9 mouse cellular contexts compared by ENCODE assay signal in genomic region chr4:134659354-134660301, GRCm38 (mm10). TPM values are rescaled to one million over a fixed set of nuclear protein-coding genes. Genes with fewer than 3 reads are reported as not detected.
DNase-seq lines count a peak whose midpoint lies in the region; ATAC-seq and TF ChIP-seq lines count a peak whose summit lies in the region.
"Had no signal": no experiment of that assay in that cellular context is flagged by ENCODE, and none has a peak within 500 bp of the region (broad histone marks: within the 10 kb centered on the region; RNA-seq: fewer than 3 reads in every experiment).

No protein-coding gene starts in this region.

- H3K4me1 ChIP-seq in heart, postnatal 0 days (ENCODE audit: control insufficient read depth, insufficient read depth) = peaks cover 20% of the 10 kb centered on the region
- peaks cover 36% of the 10 kb centered on the region for H3K4me1 ChIP-seq in hindbrain, embryonic 12.5 days
- H3K4me1 ChIP-seq in midbrain, postnatal 0 days (ENCODE audit: insufficient read depth, low read length) = peaks cover 11% of the 10 kb centered on the region

- peak; percentile 18; the same call in 1 of the 2 replicates for ATAC-seq in heart, postnatal 0 days (ENCODE audit: insufficient read depth, low read depth)
- ATAC-seq in hindbrain, embryonic 12.5 days (ENCODE audit: low FRiP score) = peak; percentile 57
- no peak for ATAC-seq in midbrain, postnatal 0 days (ENCODE audit: low FRiP score)
- no peak for ATAC-seq in megakaryocyte progenitor cell, adult 5-6 weeks (replicated peaks; ENCODE audit: poor library complexity)

- TF ChIP-seq CTCF in heart, postnatal 0 days (IDR thresholded peaks at IDR 0.05; ENCODE audit: low read depth) = no peak
- peak; percentile 60 for TF ChIP-seq CTCF in midbrain, postnatal 0 days (IDR thresholded peaks at IDR 0.05)

- no peak overlapping the region for H3K9ac ChIP-seq in heart, postnatal 0 days (replicated peaks; ENCODE audit: low read depth, low read length)
- peak overlapping the region; percentile 43; the same call in 1 of the 2 replicates for H3K9ac ChIP-seq in hindbrain, embryonic 12.5 days
- H3K9ac ChIP-seq in midbrain, postnatal 0 days (replicated peaks; ENCODE audit: low read length, poor library complexity, severe bottlenecking) = peak overlapping the region; percentile 44; the same call in 1 of the 2 replicates
- H3K9ac ChIP-seq: liver, embryonic 15.5 days had no signal

- H3K36me3 ChIP-seq in heart, postnatal 0 days (replicated peaks; ENCODE audit: control insufficient read depth, insufficient read depth, low read length) = no peaks in the 10 kb centered on the region
- no peaks in the 10 kb centered on the region for H3K36me3 ChIP-seq in hindbrain, embryonic 12.5 days
- H3K36me3 ChIP-seq in midbrain, postnatal 0 days (ENCODE audit: insufficient read depth, low read length) = no peaks in the 10 kb centered on the region
- H3K36me3 ChIP-seq: liver, embryonic 15.5 days had no signal

- 26% methylated on average over 27 of the region's 27 CpGs for WGBS in heart, postnatal 0 days
- WGBS in hindbrain, embryonic 12.5 days = 12% methylated on average over 27 of the region's 27 CpGs
- 14% methylated on average over 27 of the region's 27 CpGs for WGBS in midbrain, postnatal 0 days

- H3K4me2 ChIP-seq in heart, postnatal 0 days (ENCODE audit: low read depth, low read length) = peak overlapping the region; percentile 40
- peak overlapping the region; percentile 52 for H3K4me2 ChIP-seq in hindbrain, embryonic 12.5 days (replicated peaks)
- H3K4me2 ChIP-seq in midbrain, postnatal 0 days (ENCODE audit: low read depth, low read length, poor library complexity, severe bottlenecking) = peak overlapping the region; percentile 37
- H3K4me2 ChIP-seq: liver, embryonic 15.5 days had no signal

- intact Hi-C loops in heart, postnatal 36 days (cut with DNase I) = loop anchor here (5.0 kb wide), 1 partner anchor 38 kb away; no protein-coding TSS in a partner anchor

- no peak for TF ChIP-seq EP300 in heart, postnatal 0 days (IDR thresholded peaks at IDR 0.05; ENCODE audit: low read depth)

- no peak overlapping the region for H3K27ac ChIP-seq in heart, postnatal 0 days (ENCODE audit: low read depth)
- H3K27ac ChIP-seq in hindbrain, embryonic 12.5 days = peak overlapping the region; percentile 57; the same call in 1 of the 2 replicates
- H3K27ac ChIP-seq in midbrain, postnatal 0 days (ENCODE audit: low read depth, low read length) = peak overlapping the region; percentile 65
- H3K27ac ChIP-seq: liver, embryonic 15.5 days had no signal

- H3K4me3 ChIP-seq in heart, postnatal 0 days (ENCODE audit: low read depth, low read length) = no peak overlapping the region; the same call in 1 of the 2 replicates
- H3K4me3 ChIP-seq in hindbrain, embryonic 12.5 days = peak overlapping the region; percentile 20
- 0 out of 2 replicates have a peak overlapping the region, but pooled peaks have one; percentile 1 for H3K4me3 ChIP-seq in midbrain, postnatal 0 days (ENCODE audit: low read depth, low read length)
- H3K4me3 ChIP-seq: liver, embryonic 15.5 days had no signal

- no peaks in the 10 kb centered on the region for H3K27me3 ChIP-seq in heart, postnatal 0 days (ENCODE audit: control insufficient read depth, insufficient read depth, low read length)
- H3K27me3 ChIP-seq in hindbrain, embryonic 12.5 days = peaks cover 11% of the 10 kb centered on the region; the same call in 1 of the 2 replicates
- no peaks in the 10 kb centered on the region for H3K27me3 ChIP-seq in midbrain, postnatal 0 days (ENCODE audit: insufficient read depth, low read length)

- no peak for DNase-seq in heart, postnatal 0 days (ENCODE audit: low spot score)
- DNase-seq in heart, postnatal 36 days = no peak
- DNase-seq in embryo, embryonic 10 days (ENCODE audit: low spot score) = peak; percentile 75
- peak; percentile 60 for DNase-seq in midbrain, postnatal 0 days (ENCODE audit: low spot score)
- no peak for DNase-seq in adrenal gland, postnatal 4 days (ENCODE audit: low spot score in 2 of 2)
- no peak for DNase-seq in right cerebral cortex, postnatal 25 days

- no peaks in the 10 kb centered on the region for H3K9me3 ChIP-seq in heart, postnatal 0 days (replicated peaks; ENCODE audit: control insufficient read depth, low read length)
- H3K9me3 ChIP-seq in hindbrain, embryonic 12.5 days (replicated peaks) = no peaks in the 10 kb centered on the region
- no peaks in the 10 kb centered on the region for H3K9me3 ChIP-seq in midbrain, postnatal 0 days (ENCODE audit: low read length)
- H3K9me3 ChIP-seq: liver, embryonic 15.5 days had no signal

RNA-seq across cellular contexts. Expression of gene Man1c1, which starts 44.5 kb away (rescaled TPM):
- 14.8 and 21.2 TPM in 2 replicates for total RNA-seq in heart, postnatal 0 days (2014; rRNA removed; ENCODE audit: low replicate concordance)
- polyA plus RNA-seq in heart, postnatal 0 days (2015; fragmentation: Nextera tagmentation; extraction: Ambion mirVana) = 3.8 TPM in 2 replicates
- 10 to 100 TPM; 22.0 to 23.2 TPM for total RNA-seq in heart, postnatal 36 days (2021)
- polyA plus RNA-seq in hindbrain, embryonic 12.5 days (2016; fragmentation: Nextera tagmentation; extraction: Ambion mirVana) = 6.4 and 7.4 TPM in 2 replicates
- 17.1 and 28.7 TPM in 2 replicates for total RNA-seq in midbrain, postnatal 0 days (2014; rRNA removed)
- polyA plus RNA-seq in midbrain, postnatal 0 days (2015; fragmentation: Nextera tagmentation; extraction: Ambion mirVana) = 2.7 and 3.4 TPM in 2 replicates
- total RNA-seq in adrenal gland, postnatal 4 days (2021) = 10 to 100 TPM; 28.6 to 29.6 TPM
- 10.5 and 14.2 TPM in 2 replicates for total RNA-seq in megakaryocyte progenitor cell, adult 5-6 weeks (2015)
- 5.0 and 5.8 TPM in 2 replicates for total RNA-seq in megakaryocyte progenitor cell, adult 5-6 weeks (2017)

Comparison
In these comparisons a context has a peak if more than half of its experiments do, and no peak if none do; other contexts are left out.
1. ATAC-seq: peak in heart, postnatal 0 days (single experiment) and hindbrain, embryonic 12.5 days (single experiment); none in midbrain, postnatal 0 days (single experiment) and megakaryocyte progenitor cell, adult 5-6 weeks (single experiment).
2. DNase-seq: peak in embryo, embryonic 10 days (single experiment) and midbrain, postnatal 0 days (single experiment); none in heart, postnatal 0 days (single experiment), heart, postnatal 36 days (0 of 2), adrenal gland, postnatal 4 days (0 of 2) and right cerebral cortex, postnatal 25 days (single experiment).
3. Peak in every context shown above with its lines, with median percentiles within 50 percentile points of each other: H3K4me2 ChIP-seq.